Mouse (Mus musculus): ENCODE measurements around the gene Tmem91. TPM values are rescaled to one million over a fixed set of nuclear protein-coding genes. Genes with fewer than 3 reads are reported as not detected.

Gene Tmem91
- total RNA-seq, 1 experiment = 0.94 TPM

GRCm38 (mm10) chr7:25704716-25705364 lies 29.9 kb upstream of the Tmem91 start:
- in situ Hi-C loops (cut with MboI; ENCODE audit: low sequenced_read_pairs in 2 of 2, unreplicated experiment in 2 of 2) = no loop called here
- DNase-seq (ENCODE audit: low read depth, low spot score) = no peak
- H3K27ac ChIP-seq (ENCODE audit: insufficient read depth, low read depth, low read length, poor library complexity, severe bottlenecking) = no peak overlapping the region
- peak overlapping the region; percentile 50; the same call in 1 of the 2 replicates for H3K9ac ChIP-seq (ENCODE audit: insufficient read depth, low read depth, low read length, poor library complexity, severe bottlenecking)
- H3K4me3 ChIP-seq (ENCODE audit: insufficient read depth in 1 of 2, low read depth in 1 of 2, low read length in 2 of 2, poor library complexity in 1 of 2, severe bottlenecking in 1 of 2) = peak overlapping the region; percentile 70 to 71
- no peaks in the 10 kb centered on the region for H3K9me3 ChIP-seq (ENCODE audit: control insufficient read depth, insufficient read depth, low read depth, low read length)
- no peaks in the 10 kb centered on the region for H3K36me3 ChIP-seq (ENCODE audit: control insufficient read depth, insufficient read depth, low read length, poor library complexity, severe bottlenecking)
- peaks cover 0 to 15% of the 10 kb centered on the region in 2 experiments; a peak in 1 of 4 replicates for H3K4me1 ChIP-seq (ENCODE audit: control insufficient read depth in 2 of 2, insufficient read depth in 2 of 2, low read length in 2 of 2, poor library complexity in 1 of 2)
- TF ChIP-seq CHD2 (IDR thresholded peaks at IDR 0.05; ENCODE audit: low read depth, low read length) (no peak), HCFC1 (IDR thresholded peaks at IDR 0.05; ENCODE audit: borderline replicate concordance, insufficient read depth, low read length) (0 out of 2 replicates have a peak, but pooled peaks have one; percentile 21)

GRCm38 (mm10) chr7:25703793-25704494 lies 29.0 kb upstream of the Tmem91 start:
- no peaks in the 10 kb centered on the region for H3K36me3 ChIP-seq (ENCODE audit: control insufficient read depth, insufficient read depth, low read length, poor library complexity, severe bottlenecking)
- no peak overlapping the region for H3K9ac ChIP-seq (ENCODE audit: insufficient read depth, low read depth, low read length, poor library complexity, severe bottlenecking)
- no peak for TF ChIP-seq ZC3H11A (IDR thresholded peaks at IDR 0.05; ENCODE audit: borderline replicate concordance, low read depth, low read length)
- TF ChIP-seq ZNF384 (IDR thresholded peaks at IDR 0.05; ENCODE audit: low read depth, low read length) = no peak
- no peak for TF ChIP-seq CHD2 (IDR thresholded peaks at IDR 0.05; ENCODE audit: low read depth, low read length)
- TF ChIP-seq HCFC1 (IDR thresholded peaks at IDR 0.05; ENCODE audit: borderline replicate concordance, insufficient read depth, low read length) = no peak
- no peak for TF ChIP-seq MAFK (IDR thresholded peaks at IDR 0.05; ENCODE audit: insufficient read depth, low read depth, low read length)
- H3K4me3 ChIP-seq (ENCODE audit: insufficient read depth in 1 of 2, low read depth in 1 of 2, low read length in 2 of 2, poor library complexity in 1 of 2, severe bottlenecking in 1 of 2) = no peak overlapping the region
- H3K4me1 ChIP-seq (ENCODE audit: control insufficient read depth in 2 of 2, insufficient read depth in 2 of 2, low read length in 2 of 2, poor library complexity in 1 of 2) = peaks cover 0 to 13% of the 10 kb centered on the region in 2 experiments; a peak in 1 of 4 replicates
- no peak overlapping the region for H3K27ac ChIP-seq (ENCODE audit: insufficient read depth, low read depth, low read length, poor library complexity, severe bottlenecking)
- in situ Hi-C loops (cut with MboI; ENCODE audit: low sequenced_read_pairs in 2 of 2, unreplicated experiment in 2 of 2) = no loop called here
- no peak for DNase-seq (ENCODE audit: low read depth, low spot score)
- H3K9me3 ChIP-seq (ENCODE audit: control insufficient read depth, insufficient read depth, low read depth, low read length) = no peaks in the 10 kb centered on the region

GRCm38 (mm10) chr7:25702350-25702749 lies 27.4 kb upstream of the Tmem91 start:
- no peaks in the 10 kb centered on the region for H3K36me3 ChIP-seq (ENCODE audit: control insufficient read depth, insufficient read depth, low read length, poor library complexity, severe bottlenecking)
- no peak overlapping the region for H3K9ac ChIP-seq (ENCODE audit: insufficient read depth, low read depth, low read length, poor library complexity, severe bottlenecking)
- in situ Hi-C loops (cut with MboI; ENCODE audit: low sequenced_read_pairs in 2 of 2, unreplicated experiment in 2 of 2) = no loop called here

GRCm38 (mm10) chr7:25700732-25701131 lies 25.8 kb upstream of the Tmem91 start:
- TF ChIP-seq HCFC1 (IDR thresholded peaks at IDR 0.05; ENCODE audit: borderline replicate concordance, insufficient read depth, low read length) (no peak), CHD2 (IDR thresholded peaks at IDR 0.05; ENCODE audit: low read depth, low read length) (no peak), ZC3H11A (IDR thresholded peaks at IDR 0.05; ENCODE audit: borderline replicate concordance, low read depth, low read length) (no peak), MAFK (IDR thresholded peaks at IDR 0.05; ENCODE audit: insufficient read depth, low read depth, low read length) (no peak), ZNF384 (IDR thresholded peaks at IDR 0.05; ENCODE audit: low read depth, low read length) (no peak)
- in situ Hi-C loops (cut with MboI; ENCODE audit: low sequenced_read_pairs in 2 of 2, unreplicated experiment in 2 of 2) = no loop called here
- no peak for DNase-seq (ENCODE audit: low read depth, low spot score)
- Histone ChIP-seq H3K36me3 (ENCODE audit: control insufficient read depth, insufficient read depth, low read length, poor library complexity, severe bottlenecking) (no peaks in the 10 kb centered on the region), H3K4me3 (ENCODE audit: insufficient read depth in 1 of 2, low read depth in 1 of 2, low read length in 2 of 2, poor library complexity in 1 of 2, severe bottlenecking in 1 of 2) (no peak overlapping the region), H3K9me3 (ENCODE audit: control insufficient read depth, insufficient read depth, low read depth, low read length) (no peaks in the 10 kb centered on the region), H3K4me1 (ENCODE audit: control insufficient read depth in 2 of 2, insufficient read depth in 2 of 2, low read length in 2 of 2, poor library complexity in 1 of 2) (peaks cover 0 to 5% of the 10 kb centered on the region in 2 experiments; a peak in 1 of 4 replicates), H3K27ac (ENCODE audit: insufficient read depth, low read depth, low read length, poor library complexity, severe bottlenecking) (no peak overlapping the region), H3K9ac (ENCODE audit: insufficient read depth, low read depth, low read length, poor library complexity, severe bottlenecking) (no peak overlapping the region)

More at GRCm38 (mm10) chr7:25702350-25702749, 27.4 kb upstream of the Tmem91 start:
- no peak for TF ChIP-seq HCFC1 (IDR thresholded peaks at IDR 0.05; ENCODE audit: borderline replicate concordance, insufficient read depth, low read length)
- no peak for TF ChIP-seq CHD2 (IDR thresholded peaks at IDR 0.05; ENCODE audit: low read depth, low read length)
- Histone ChIP-seq H3K9me3 (ENCODE audit: control insufficient read depth, insufficient read depth, low read depth, low read length) (no peaks in the 10 kb centered on the region), H3K27ac (ENCODE audit: insufficient read depth, low read depth, low read length, poor library complexity, severe bottlenecking) (no peak overlapping the region), H3K4me1 (ENCODE audit: control insufficient read depth in 2 of 2, insufficient read depth in 2 of 2, low read length in 2 of 2, poor library complexity in 1 of 2) (peaks cover 0 to 5% of the 10 kb centered on the region in 2 experiments; a peak in 1 of 4 replicates), H3K4me3 (ENCODE audit: insufficient read depth in 1 of 2, low read depth in 1 of 2, low read length in 2 of 2, poor library complexity in 1 of 2, severe bottlenecking in 1 of 2) (no peak overlapping the region)
- no peak for DNase-seq (ENCODE audit: low read depth, low spot score)

Measured in ES-E14 (cell line).